Comparison of ENCODE assay signal across 7 mouse cellular contexts in the genomic region with DNA sequence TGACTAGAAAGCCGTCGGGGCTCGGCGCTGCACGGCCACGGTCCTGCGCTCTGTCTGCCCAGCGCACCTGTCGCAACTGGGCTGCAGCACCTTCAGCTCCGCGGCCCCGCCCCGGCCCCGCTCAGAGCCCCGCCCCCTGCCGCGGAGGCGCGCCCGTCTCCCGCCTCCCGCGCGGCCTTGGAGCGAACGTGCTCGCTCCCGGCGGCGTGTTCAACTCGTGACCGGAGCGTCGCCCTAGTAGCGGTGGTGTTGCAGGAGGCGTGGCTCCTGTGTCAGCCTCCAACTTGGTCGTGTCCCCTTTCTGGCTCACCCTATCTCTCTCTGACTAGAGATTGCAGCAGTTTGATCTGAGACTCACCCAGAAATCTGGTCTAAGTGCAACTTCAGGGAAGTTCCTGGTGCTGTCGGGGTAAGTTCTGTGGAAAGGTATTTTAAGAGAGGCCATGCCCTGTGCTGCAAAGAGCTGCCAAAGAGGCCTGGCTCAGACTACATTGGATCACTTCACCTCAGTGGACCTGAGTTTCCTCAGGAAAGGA. TPM values are rescaled to one million over a fixed set of nuclear protein-coding genes. Genes with fewer than 3 reads are reported as not detected.
DNase-seq lines count a peak whose midpoint lies in the region; ATAC-seq lines count a peak whose summit lies in the region.

A gene (minus strand): TSS at position 123 of the 536 bp plus-strand sequence.

- under 1% methylated on average over 37 of the region's 38 CpGs for WGBS in intestine, embryonic 16.5 days
- WGBS in midbrain, embryonic 11.5 days: 1% methylated on average over 38 of the region's 38 CpGs

- peak within 1 kb of the TSS; percentile 88 for H3K27ac ChIP-seq in intestine, embryonic 16.5 days (ENCODE audit: low read length)
- no peak within 1 kb of the TSS for H3K27ac ChIP-seq in midbrain, embryonic 11.5 days (ENCODE audit: low read depth, low read length)

- H3K4me3 ChIP-seq in intestine, embryonic 16.5 days (ENCODE audit: low read length): peak within 1 kb of the TSS; percentile 78
- peak within 1 kb of the TSS; percentile 73 for H3K4me3 ChIP-seq in midbrain, embryonic 11.5 days (ENCODE audit: low read depth, low read length)

- H3K36me3 ChIP-seq in intestine, embryonic 16.5 days (ENCODE audit: control insufficient read depth, insufficient read depth, low read length): no peaks in the 10 kb centered on the region
- no peaks in the 10 kb centered on the region for H3K36me3 ChIP-seq in midbrain, embryonic 11.5 days (ENCODE audit: control insufficient read depth, insufficient read depth, low read length)

- no peaks in the 10 kb centered on the region for H3K4me1 ChIP-seq in intestine, embryonic 16.5 days (ENCODE audit: control insufficient read depth, insufficient read depth, low read length)
- H3K4me1 ChIP-seq in midbrain, embryonic 11.5 days (ENCODE audit: control insufficient read depth, insufficient read depth, low read length): peaks cover 4% of the 10 kb centered on the region; the same call in 1 of the 2 replicates

- intact Hi-C loops in left cerebral cortex, postnatal 36 days (cut with DNase I): no loop called here

- H3K9me3 ChIP-seq in intestine, embryonic 16.5 days (ENCODE audit: control insufficient read depth, low read length): no peaks in the 10 kb centered on the region
- H3K9me3 ChIP-seq in midbrain, embryonic 11.5 days (ENCODE audit: control insufficient read depth, low read length): no peaks in the 10 kb centered on the region

- peak; percentile 94 for DNase-seq in adrenal gland, adult 2 months
- DNase-seq in embryo, embryonic 11.5 days (ENCODE audit: low read depth, low spot score): peak; percentile 77
- DNase-seq in gastrocnemius, postnatal 4 days (ENCODE audit: low spot score in 2 of 2): peak; percentile 81 to 87
- DNase-seq in left cerebral cortex, postnatal 36 days (ENCODE audit: low spot score in 2 of 2): peak; percentile 74 to 82
- DNase-seq in midbrain, embryonic 11.5 days (ENCODE audit: low spot score, missing footprints): peak; percentile 99
- DNase-seq in skeletal muscle tissue, adult 2 months (ENCODE audit: low read depth, low spot score): peak; percentile 84

- peak within 1 kb of the TSS; percentile 86 for H3K4me2 ChIP-seq in intestine, embryonic 16.5 days (ENCODE audit: low read depth, low read length)
- H3K4me2 ChIP-seq in midbrain, embryonic 11.5 days: peak within 1 kb of the TSS; percentile 83

- peak within 1 kb of the TSS; percentile 86 for H3K9ac ChIP-seq in intestine, embryonic 16.5 days (ENCODE audit: low read depth, low read length)
- H3K9ac ChIP-seq in midbrain, embryonic 11.5 days (ENCODE audit: low read length): peak within 1 kb of the TSS; percentile 66

- ATAC-seq in intestine, embryonic 16.5 days: peak; percentile 97
- peak; percentile 92 for ATAC-seq in midbrain, embryonic 11.5 days (ENCODE audit: low FRiP score)

- no peaks in the 10 kb centered on the region for H3K27me3 ChIP-seq in intestine, embryonic 16.5 days (replicated peaks; ENCODE audit: control insufficient read depth, insufficient read depth, low read length)
- H3K27me3 ChIP-seq in midbrain, embryonic 11.5 days (ENCODE audit: control insufficient read depth, insufficient read depth, low read length): no peaks in the 10 kb centered on the region

RNA-seq across cellular contexts. Expression of the gene that starts here (rescaled TPM):
- total RNA-seq in adrenal gland, adult 2 months (2021): 10 to 100 TPM; 35.3 to 50.0 TPM
- polyA plus RNA-seq in adrenal gland, adult 2 months (2012; rRNA removed): 5.7 and 8.3 TPM in 2 replicates
- 10 to 100 TPM; 63.5 to 68.6 TPM for total RNA-seq in gastrocnemius, postnatal 4 days (2021)
- polyA plus RNA-seq in intestine, embryonic 16.5 days (2015; fragmentation: Nextera tagmentation; extraction: Ambion mirVana): 105 and 112 TPM in 2 replicates
- 10 to 100 TPM in 1 of 2 experiments, 1 to 10 TPM in 1; 8.2 to 10.7 TPM for total RNA-seq in left cerebral cortex, postnatal 36 days (2021)
- polyA plus RNA-seq in midbrain, embryonic 11.5 days (2014; fragmentation: Nextera tagmentation; extraction: Ambion mirVana): 22.0 and 25.9 TPM in 2 replicates
